Mouse (Mus musculus): ENCODE data around the gene Vmn1r204.
"Not testable (repeated sequence)": the region's sequence is repeated elsewhere in the genome, so short reads cannot be mapped to it uniquely, and the experiment has no call there.

Vmn1r204 gene

GRCm38 (mm10) chr13:22552898-22553297 lies at the start of gene Vmn1r204:
TSS of gene Vmn1r204 (plus strand) at chr13:22553198.
- DNase-seq = not testable (repeated sequence)

DNA sequence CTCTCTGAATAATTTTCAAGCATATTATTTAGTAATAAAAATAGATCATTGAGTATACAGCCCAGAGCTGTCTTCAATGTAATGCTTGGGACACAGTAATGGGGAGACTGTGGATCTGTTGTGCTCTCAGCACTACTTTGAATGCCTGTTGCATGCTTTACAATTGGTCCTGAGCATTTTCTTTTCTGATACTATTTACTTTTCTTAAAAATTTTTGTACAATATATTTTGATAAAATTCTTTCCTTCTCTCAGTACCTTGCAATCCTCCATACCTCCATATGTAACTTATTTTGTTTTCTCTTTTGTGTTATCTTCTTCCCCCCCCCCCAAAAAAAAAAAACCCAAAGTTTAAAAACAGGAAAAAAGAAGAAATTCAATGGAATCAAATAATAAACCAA lies 47.7 kb upstream of the Vmn1r204 start, which contains the start of gene Vmn1r202:
Vmn1r202 (minus strand) TSS at position 101 of the 400 bp plus-strand sequence.
- DNase-seq = no peak

DNA sequence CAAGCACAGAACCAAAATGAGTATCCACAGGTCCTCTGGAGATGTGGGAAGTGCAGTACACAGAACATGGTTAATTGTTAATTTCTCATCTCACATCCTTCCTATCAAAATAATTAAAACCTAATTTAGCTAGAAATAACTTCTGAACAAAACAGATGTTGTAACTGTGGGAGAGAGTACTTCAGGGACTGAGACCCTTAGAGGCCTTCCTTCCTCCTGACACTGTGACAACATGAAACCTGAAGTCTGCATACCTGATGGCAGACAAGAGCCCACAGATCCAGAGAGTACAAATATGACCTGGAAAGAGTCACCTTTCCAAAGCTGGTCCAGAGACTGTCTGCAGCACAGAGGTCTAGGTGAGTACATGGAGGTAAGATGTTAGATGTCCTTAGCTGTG lies 35.2 kb upstream of the Vmn1r204 start, which contains the start of gene Vmn1r203:
Vmn1r203 (plus strand) TSS at position 301 of the 400 bp plus-strand sequence.
- no peak for DNase-seq

DNA sequence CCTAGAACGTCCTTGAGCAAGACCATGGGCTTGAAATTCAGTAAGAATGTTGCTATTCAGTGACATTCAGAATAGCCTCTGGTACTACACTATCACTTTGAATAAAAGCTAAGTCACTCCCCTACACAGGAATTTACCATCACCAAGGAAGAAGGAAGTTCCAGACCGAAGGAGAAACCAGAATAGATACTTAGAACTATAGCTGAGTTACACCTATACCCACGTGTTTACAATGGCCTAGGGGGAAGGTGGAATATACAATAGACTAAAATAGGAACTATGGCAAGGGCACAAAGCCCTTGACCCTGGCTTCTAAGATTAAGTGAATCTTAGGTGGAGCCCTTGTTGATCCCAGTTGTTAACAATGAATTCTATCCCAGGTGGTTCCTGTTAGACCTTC lies 21.9 kb downstream of the Vmn1r204 start:
- DNase-seq = not testable (repeated sequence)

DNA sequence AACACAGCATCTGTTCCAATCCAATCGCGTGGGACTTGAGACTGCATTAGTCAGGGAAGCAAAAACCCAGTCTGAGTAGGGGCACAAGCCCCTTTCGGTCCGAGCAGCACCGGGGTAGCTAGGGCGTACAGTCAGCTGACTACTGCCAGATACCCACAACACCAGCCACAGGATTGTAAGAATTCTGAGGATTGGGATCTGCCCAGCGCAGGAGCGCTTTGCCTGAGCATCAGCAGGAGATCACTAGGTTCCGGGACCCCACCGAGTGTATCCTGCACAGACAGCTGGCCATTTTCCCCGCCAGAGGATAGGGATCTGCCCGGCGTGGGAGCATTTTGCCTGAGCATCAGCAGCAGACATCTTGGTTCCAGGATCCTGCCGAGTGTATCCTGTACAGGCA lies 30.3 kb downstream of the Vmn1r204 start:
- not testable (repeated sequence) for DNase-seq

GRCm38 (mm10) chr13:22592900-22593299 lies 39.9 kb downstream of the Vmn1r204 start, which contains the start of gene Vmn1r205:
TSS of gene Vmn1r205 (minus strand) at chr13:22593000.
- DNase-seq = no peak
